Mouse (Mus musculus): ENCODE results near the gene Ano6. TPM values are rescaled to one million over a fixed set of nuclear protein-coding genes. Genes with fewer than 3 reads are reported as not detected.

Gene Ano6
- polyA plus RNA-seq, 1 experiment from 2014 or later, result 28.3 TPM

DNA sequence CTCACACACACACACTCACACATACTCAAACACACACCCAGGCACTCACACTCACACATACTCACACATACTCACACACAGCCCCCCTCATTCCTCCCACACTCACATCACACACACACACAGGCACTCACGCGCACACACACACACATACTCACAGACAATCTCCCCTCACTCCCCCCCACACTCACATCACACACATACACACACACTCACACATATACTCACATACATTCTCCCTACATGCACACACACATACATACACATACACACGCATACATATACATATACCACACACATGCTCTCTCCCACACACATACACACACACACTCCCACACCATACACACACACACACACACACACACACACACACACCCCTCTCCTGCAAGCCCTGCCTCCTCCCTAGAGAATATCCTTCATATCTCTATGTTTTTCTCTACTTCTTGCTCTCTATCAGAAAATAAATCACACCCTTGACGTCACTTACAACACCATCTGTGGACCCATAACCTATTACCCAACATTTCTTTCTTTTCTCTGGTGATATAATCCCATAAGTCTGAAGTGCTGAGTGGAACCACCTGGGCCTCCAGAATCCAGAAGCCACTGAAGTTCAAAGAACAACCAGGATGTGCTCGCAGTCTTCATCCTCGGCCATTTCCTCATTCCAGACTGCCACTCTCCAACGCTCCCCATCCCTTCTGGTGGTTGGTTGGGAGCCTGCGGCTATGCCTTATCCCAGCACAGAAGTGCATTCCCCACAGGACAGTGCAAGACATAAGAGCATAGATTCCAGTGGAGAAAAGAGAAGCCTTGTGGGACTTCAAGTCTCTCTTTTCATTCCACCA lies 38.6 kb upstream of the Ano6 start:
- no peaks in the 10 kb centered on the region for H3K9me3 ChIP-seq (ENCODE audit: control insufficient read depth, low read length)
- H3K27me3 ChIP-seq (replicated peaks; ENCODE audit: control insufficient read depth, insufficient read depth, low read length), result no peaks in the 10 kb centered on the region
- H3K4me2 ChIP-seq, result no peak overlapping the region
- no peak overlapping the region for H3K9ac ChIP-seq (ENCODE audit: low read depth, low read length)
- H3K4me1 ChIP-seq (replicated peaks; ENCODE audit: control insufficient read depth, insufficient read depth, low read length), result no peaks in the 10 kb centered on the region
- H3K27ac ChIP-seq (ENCODE audit: low read depth, low read length), result no peak overlapping the region
- H3K4me3 ChIP-seq (ENCODE audit: low read depth, low read length), result no peak overlapping the region
- ATAC-seq (replicated peaks; ENCODE audit: low FRiP score), result no peak
- 77% methylated on average over 8 of the region's 8 CpGs for WGBS
- no peaks in the 10 kb centered on the region for H3K36me3 ChIP-seq (ENCODE audit: control insufficient read depth, insufficient read depth, low read length)
- DNase-seq (ENCODE audit: low spot score), result no peak

DNA sequence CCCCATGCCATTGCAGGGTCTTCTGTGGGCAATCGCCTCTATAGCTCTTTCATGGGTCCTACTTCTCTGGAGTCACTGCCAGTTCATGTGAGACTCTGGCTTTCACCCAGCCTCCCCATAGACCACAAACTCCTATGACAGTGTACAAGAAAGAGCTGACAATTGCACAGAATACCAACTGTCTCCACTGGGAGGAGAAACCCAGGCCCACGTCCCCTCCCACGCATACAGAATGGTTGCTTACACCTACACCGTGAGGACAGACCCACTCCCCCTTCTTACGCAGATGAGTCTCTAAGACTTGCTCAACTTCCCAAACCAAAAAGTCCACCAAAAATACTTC lies 38.0 kb upstream of the Ano6 start:
- 88% methylated on average over 5 of the region's 5 CpGs for whole genome bisulfite sequencing
- Histone ChIP-seq H3K4me2 (no peak overlapping the region), H3K27ac (ENCODE audit: low read depth, low read length) (no peak overlapping the region), H3K27me3 (replicated peaks; ENCODE audit: control insufficient read depth, insufficient read depth, low read length) (no peaks in the 10 kb centered on the region), H3K36me3 (ENCODE audit: control insufficient read depth, insufficient read depth, low read length) (no peaks in the 10 kb centered on the region), H3K4me1 (replicated peaks; ENCODE audit: control insufficient read depth, insufficient read depth, low read length) (no peaks in the 10 kb centered on the region), H3K9ac (ENCODE audit: low read depth, low read length) (no peak overlapping the region), H3K9me3 (ENCODE audit: control insufficient read depth, low read length) (no peaks in the 10 kb centered on the region), H3K4me3 (ENCODE audit: low read depth, low read length) (no peak overlapping the region)
- no peak for ATAC-seq (replicated peaks; ENCODE audit: low FRiP score)
- DNase-seq (ENCODE audit: low spot score), result no peak

DNA sequence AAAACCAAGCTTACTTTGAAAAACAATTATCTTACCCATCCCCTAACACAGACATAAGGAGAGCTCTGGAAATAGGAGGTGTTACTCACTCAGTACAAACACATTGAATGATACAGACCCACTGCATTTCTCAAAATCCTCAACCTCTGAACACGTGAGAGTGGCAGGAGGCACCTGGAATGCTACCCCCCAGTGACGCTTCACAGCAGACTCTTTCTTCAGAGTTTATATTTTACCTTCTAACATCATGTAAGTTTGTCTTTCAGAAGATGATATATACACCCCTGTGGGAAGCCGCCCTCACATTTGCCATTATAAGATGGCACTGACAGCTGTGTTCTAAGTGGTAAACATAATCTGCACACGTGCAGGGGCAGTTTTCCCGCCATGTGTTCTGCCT lies 37.6 kb upstream of the Ano6 start:
- H3K27me3 ChIP-seq (replicated peaks; ENCODE audit: control insufficient read depth, insufficient read depth, low read length), result no peaks in the 10 kb centered on the region
- no peak overlapping the region for H3K27ac ChIP-seq (ENCODE audit: low read depth, low read length)
- H3K36me3 ChIP-seq (ENCODE audit: control insufficient read depth, insufficient read depth, low read length), result no peaks in the 10 kb centered on the region
- no peak overlapping the region for H3K9ac ChIP-seq (ENCODE audit: low read depth, low read length)
- no peak for ATAC-seq (replicated peaks; ENCODE audit: low FRiP score)
- no peaks in the 10 kb centered on the region for H3K9me3 ChIP-seq (ENCODE audit: control insufficient read depth, low read length)
- no peaks in the 10 kb centered on the region for H3K4me1 ChIP-seq (replicated peaks; ENCODE audit: control insufficient read depth, insufficient read depth, low read length)
- DNase-seq (ENCODE audit: low spot score), result no peak
- WGBS, result 78% methylated on average over 4 of the region's 5 CpGs
- no peak overlapping the region for H3K4me2 ChIP-seq
- no peak overlapping the region for H3K4me3 ChIP-seq (ENCODE audit: low read depth, low read length)

DNA sequence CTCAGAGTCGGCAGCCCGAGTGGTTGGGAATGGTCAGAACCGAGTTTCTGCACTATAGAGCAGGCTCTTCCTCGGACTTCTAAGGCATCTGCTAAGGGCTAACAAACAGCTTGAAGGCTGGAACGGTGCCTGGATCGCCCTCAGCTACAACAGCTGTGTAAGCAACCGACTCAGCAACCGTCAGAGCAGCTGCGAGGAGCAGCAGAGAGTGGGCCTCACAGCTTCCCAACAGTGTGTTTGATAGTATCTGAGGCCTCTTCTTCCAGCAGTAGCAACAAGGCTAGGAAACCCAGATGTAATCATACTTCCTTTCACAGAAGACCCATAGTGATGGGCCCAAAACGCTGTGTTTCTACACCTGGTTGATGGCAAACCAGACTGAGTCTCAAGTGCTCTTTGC lies 33.5 kb upstream of the Ano6 start:
- Histone ChIP-seq H3K9ac (ENCODE audit: low read depth, low read length) (no peak overlapping the region), H3K4me2 (no peak overlapping the region), H3K27me3 (replicated peaks; ENCODE audit: control insufficient read depth, insufficient read depth, low read length) (no peaks in the 10 kb centered on the region), H3K27ac (ENCODE audit: low read depth, low read length) (no peak overlapping the region), H3K4me1 (replicated peaks; ENCODE audit: control insufficient read depth, insufficient read depth, low read length) (no peaks in the 10 kb centered on the region), H3K4me3 (ENCODE audit: low read depth, low read length) (no peak overlapping the region), H3K36me3 (ENCODE audit: control insufficient read depth, insufficient read depth, low read length) (no peaks in the 10 kb centered on the region), H3K9me3 (ENCODE audit: control insufficient read depth, low read length) (no peaks in the 10 kb centered on the region)
- DNase-seq (ENCODE audit: low spot score), result no peak
- ATAC-seq (replicated peaks; ENCODE audit: low FRiP score), result 0 out of 2 replicates have a peak, but pooled peaks have one; percentile 45
- 46% methylated on average over 10 of the region's 10 CpGs for WGBS

DNA sequence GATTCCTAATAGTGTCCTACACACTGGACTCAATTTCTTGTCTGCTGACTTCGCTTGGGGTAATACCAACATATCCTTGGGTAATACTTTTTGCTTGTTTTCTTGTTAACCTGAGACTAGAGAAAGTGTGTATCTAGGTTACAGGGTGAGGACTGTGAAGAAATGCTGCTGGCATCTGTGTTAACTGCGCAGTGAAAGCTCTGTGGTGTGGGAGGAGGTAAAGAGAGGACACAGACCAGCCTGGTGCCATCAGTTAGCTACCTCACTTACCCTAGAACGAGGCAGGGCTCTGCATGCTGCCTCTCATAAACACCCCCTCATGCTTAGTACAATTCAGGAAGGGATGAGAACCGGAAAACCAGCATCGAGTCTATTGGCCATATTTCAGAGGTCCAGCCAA lies 32.6 kb upstream of the Ano6 start:
- Histone ChIP-seq H3K4me1 (replicated peaks; ENCODE audit: control insufficient read depth, insufficient read depth, low read length) (no peaks in the 10 kb centered on the region), H3K4me2 (no peak overlapping the region), H3K36me3 (ENCODE audit: control insufficient read depth, insufficient read depth, low read length) (no peaks in the 10 kb centered on the region), H3K27ac (ENCODE audit: low read depth, low read length) (no peak overlapping the region), H3K9ac (ENCODE audit: low read depth, low read length) (no peak overlapping the region), H3K9me3 (ENCODE audit: control insufficient read depth, low read length) (no peaks in the 10 kb centered on the region), H3K27me3 (replicated peaks; ENCODE audit: control insufficient read depth, insufficient read depth, low read length) (0 out of 2 replicates have a peak, but pooled peaks cover 2% of the 10 kb centered on the region), H3K4me3 (ENCODE audit: low read depth, low read length) (no peak overlapping the region)
- no peak for ATAC-seq (replicated peaks; ENCODE audit: low FRiP score)
- no peak for DNase-seq (ENCODE audit: low spot score)
- WGBS, result 84% methylated on average over 5 of the region's 5 CpGs

DNA sequence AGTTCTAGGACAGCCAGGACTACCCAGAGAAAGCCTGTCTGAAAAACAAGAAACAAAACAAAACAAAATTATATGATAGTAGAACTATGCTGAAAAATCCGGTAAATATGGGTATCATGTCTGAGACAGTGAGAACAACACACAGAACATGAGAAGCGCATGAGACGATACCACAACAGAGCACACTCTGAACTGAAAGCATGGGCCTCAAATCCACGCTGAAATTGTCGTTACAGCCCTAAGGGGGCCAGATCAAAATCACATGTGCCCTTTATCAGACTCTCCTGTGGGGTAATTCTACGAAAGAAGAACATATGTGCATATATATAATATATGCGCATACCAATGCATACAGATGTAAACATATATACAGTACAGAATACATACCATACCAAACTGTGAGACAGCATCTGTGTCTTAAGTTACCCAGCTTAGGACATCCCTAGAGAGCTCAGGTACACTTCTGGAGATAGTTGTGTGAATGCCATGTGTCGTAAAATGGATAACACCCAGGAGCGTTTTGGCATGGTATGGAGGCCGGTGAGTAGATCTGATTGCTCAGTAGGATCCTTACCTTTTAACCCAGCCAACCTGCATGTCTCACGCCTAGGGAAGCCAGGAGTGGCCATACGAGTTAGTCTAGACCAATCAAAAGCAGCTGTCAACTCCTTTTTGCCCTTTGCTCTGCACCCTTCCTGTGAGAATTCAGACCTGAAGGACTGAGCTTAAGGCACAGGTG lies 31.8 kb upstream of the Ano6 start:
- Histone ChIP-seq H3K9me3 (ENCODE audit: control insufficient read depth, low read length) (no peaks in the 10 kb centered on the region), H3K4me2 (no peak overlapping the region), H3K4me1 (replicated peaks; ENCODE audit: control insufficient read depth, insufficient read depth, low read length) (no peaks in the 10 kb centered on the region), H3K27me3 (replicated peaks; ENCODE audit: control insufficient read depth, insufficient read depth, low read length) (0 out of 2 replicates have a peak, but pooled peaks cover 2% of the 10 kb centered on the region), H3K36me3 (ENCODE audit: control insufficient read depth, insufficient read depth, low read length) (no peaks in the 10 kb centered on the region), H3K27ac (ENCODE audit: low read depth, low read length) (no peak overlapping the region), H3K4me3 (ENCODE audit: low read depth, low read length) (no peak overlapping the region), H3K9ac (ENCODE audit: low read depth, low read length) (no peak overlapping the region)
- WGBS, result 81% methylated on average over 12 of the region's 12 CpGs
- no peak for ATAC-seq (replicated peaks; ENCODE audit: low FRiP score)
- DNase-seq (ENCODE audit: low spot score), result no peak

DNA sequence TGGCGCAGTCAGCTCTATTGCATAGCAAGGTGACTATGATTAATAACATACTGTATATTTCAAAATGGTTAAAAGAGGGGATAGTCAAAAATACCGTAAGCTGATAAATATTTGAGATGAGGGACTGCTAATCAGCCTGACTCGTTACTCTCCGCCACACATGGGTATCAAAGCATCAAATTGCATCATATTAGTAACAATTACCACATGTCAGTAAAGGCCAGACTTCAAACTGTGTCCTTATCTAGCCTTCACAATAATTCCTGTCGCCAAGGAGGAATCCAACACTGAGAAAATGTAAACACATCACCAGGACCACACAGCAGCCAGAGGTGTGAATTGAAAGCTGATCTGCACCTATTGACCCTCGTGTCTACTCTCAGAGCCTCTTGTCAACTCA lies 30.8 kb upstream of the Ano6 start:
- Histone ChIP-seq H3K27ac (ENCODE audit: low read depth, low read length) (no peak overlapping the region), H3K36me3 (ENCODE audit: control insufficient read depth, insufficient read depth, low read length) (no peaks in the 10 kb centered on the region), H3K4me2 (no peak overlapping the region), H3K4me3 (ENCODE audit: low read depth, low read length) (no peak overlapping the region), H3K27me3 (replicated peaks; ENCODE audit: control insufficient read depth, insufficient read depth, low read length) (0 out of 2 replicates have a peak, but pooled peaks cover 2% of the 10 kb centered on the region), H3K9me3 (ENCODE audit: control insufficient read depth, low read length) (no peaks in the 10 kb centered on the region), H3K4me1 (replicated peaks; ENCODE audit: control insufficient read depth, insufficient read depth, low read length) (no peaks in the 10 kb centered on the region), H3K9ac (ENCODE audit: low read depth, low read length) (no peak overlapping the region)
- no peak for ATAC-seq (replicated peaks; ENCODE audit: low FRiP score)
- WGBS, result 51% methylated on average over 6 of the region's 6 CpGs
- no peak for DNase-seq (ENCODE audit: low spot score)

DNA sequence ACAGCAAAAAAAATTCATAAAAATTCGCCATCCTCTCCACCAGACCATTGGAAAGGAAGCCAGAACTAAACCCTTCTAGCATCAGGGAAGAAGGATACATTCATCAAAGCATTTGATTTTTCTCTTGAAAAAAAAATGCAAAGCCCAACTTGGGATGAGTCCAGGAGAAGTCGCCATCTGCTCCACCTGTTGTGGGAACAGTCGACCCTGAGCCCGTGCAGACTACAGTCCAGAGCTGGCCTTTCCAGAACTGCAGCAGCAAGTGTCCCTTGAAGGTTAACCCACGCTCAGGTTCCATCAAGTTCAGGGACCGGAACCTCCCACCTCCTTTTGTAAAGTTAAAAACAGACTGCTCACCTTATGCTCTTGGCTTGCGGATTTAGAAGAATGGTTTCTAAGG lies 29.2 kb upstream of the Ano6 start:
- no peak for ATAC-seq (replicated peaks; ENCODE audit: low FRiP score)
- no peak overlapping the region for H3K9ac ChIP-seq (ENCODE audit: low read depth, low read length)
- 67% methylated on average over 7 of the region's 7 CpGs for WGBS

More for the DNA sequence above, 29.2 kb upstream of the Ano6 start:
- Histone ChIP-seq H3K4me1 (replicated peaks; ENCODE audit: control insufficient read depth, insufficient read depth, low read length) (no peaks in the 10 kb centered on the region), H3K27me3 (replicated peaks; ENCODE audit: control insufficient read depth, insufficient read depth, low read length) (0 out of 2 replicates have a peak, but pooled peaks cover 2% of the 10 kb centered on the region), H3K9me3 (ENCODE audit: control insufficient read depth, low read length) (no peaks in the 10 kb centered on the region), H3K4me3 (ENCODE audit: low read depth, low read length) (no peak overlapping the region), H3K36me3 (ENCODE audit: control insufficient read depth, insufficient read depth, low read length) (no peaks in the 10 kb centered on the region), H3K27ac (ENCODE audit: low read depth, low read length) (no peak overlapping the region), H3K4me2 (no peak overlapping the region)
- no peak for DNase-seq (ENCODE audit: low spot score)
